Mouse (Mus musculus) forelimb bud, embryonic 11.5 days (tissue): Measurements from ENCODE around the gene Ibtk.
"Not testable (repeated sequence)": the region's sequence is repeated elsewhere in the genome, so short reads cannot be mapped to it uniquely, and the experiment has no call there.

Source experiments
- DNase-seq: peaks from one replicate; pipeline ENCODE4 v3.0.0-alpha.2; 2012; ENCODE audit warnings: low read depth, low spot score

Ibtk gene

GRCm38 (mm10) chr9:85749142-85749921, at the start of gene Ibtk:
TSS of gene Ibtk (minus strand) at chr9:85749334.
- peak; percentile 96 for DNase-seq

GRCm38 (mm10) chr9:85791521-85791920, 42.4 kb upstream of the Ibtk start:
- DNase-seq: not testable (repeated sequence)

GRCm38 (mm10) chr9:85780249-85780648, 31.1 kb upstream of the Ibtk start:
- DNase-seq: peak; percentile 13

GRCm38 (mm10) chr9:85779458-85779857, 30.3 kb upstream of the Ibtk start:
- DNase-seq: peak; percentile 20

- no peak for DNase-seq
These were observed 28.4 kb upstream of the Ibtk start for GRCm38 (mm10) chr9:85777544-85777943.

- DNase-seq: no peak
These were observed 23.1 kb upstream of the Ibtk start for GRCm38 (mm10) chr9:85772280-85772679.

- no peak for DNase-seq
These were observed 22.3 kb upstream of the Ibtk start for GRCm38 (mm10) chr9:85771454-85771853.

- no peak for DNase-seq
These were observed 21.2 kb upstream of the Ibtk start for GRCm38 (mm10) chr9:85770369-85770768.

GRCm38 (mm10) chr9:85769057-85769789, 20.1 kb upstream of the Ibtk start:
- DNase-seq: no peak

- no peak for DNase-seq
These were observed 18.1 kb upstream of the Ibtk start for GRCm38 (mm10) chr9:85767255-85767654.

GRCm38 (mm10) chr9:85762476-85762875, 13.3 kb upstream of the Ibtk start:
- no peak for DNase-seq

GRCm38 (mm10) chr9:85750797-85751196, 1.7 kb upstream of the Ibtk start:
- no peak for DNase-seq

- DNase-seq: peak; percentile 35
These were observed 882 bp upstream of the Ibtk start for GRCm38 (mm10) chr9:85749922-85750509.

- DNase-seq: peak; percentile 82
These were observed 661 bp downstream of the Ibtk start for GRCm38 (mm10) chr9:85748204-85749141.

- DNase-seq: no peak
These were observed 3.6 kb downstream of the Ibtk start for GRCm38 (mm10) chr9:85745566-85745965.

- no peak for DNase-seq
These were observed 5.8 kb downstream of the Ibtk start for GRCm38 (mm10) chr9:85743358-85743757.

- DNase-seq: no peak
These were observed 7.0 kb downstream of the Ibtk start for GRCm38 (mm10) chr9:85742107-85742506.

- DNase-seq: no peak
These were observed 9.9 kb downstream of the Ibtk start for GRCm38 (mm10) chr9:85739279-85739678.

GRCm38 (mm10) chr9:85734821-85735220, 14.3 kb downstream of the Ibtk start:
- no peak for DNase-seq

- no peak for DNase-seq
These were observed 25.1 kb downstream of the Ibtk start for GRCm38 (mm10) chr9:85724078-85724477.

- DNase-seq: no peak
These were observed 31.8 kb downstream of the Ibtk start for GRCm38 (mm10) chr9:85717336-85717735.
